ENCODE assay signal across 21 mouse cellular contexts in genomic region chr4:131538237-131538636, GRCm38 (mm10).
DNase-seq lines count a peak whose midpoint lies in the region; ATAC-seq and TF ChIP-seq lines count a peak whose summit lies in the region.
"Had no signal": no experiment of that assay in that cellular context is flagged by ENCODE, and none has a peak within 500 bp of the region (broad histone marks: within the 10 kb centered on the region; RNA-seq: fewer than 3 reads in every experiment).

No protein-coding gene starts in this region.

- no peak for TF ChIP-seq POLR2A in brain, embryonic 14.5 days (IDR thresholded peaks at IDR 0.05; ENCODE audit: borderline replicate concordance, extremely low read depth, insufficient read depth, insufficient read length, poor library complexity, severe bottlenecking)

- no peak for DNase-seq in kidney, adult 8-10 months
- no peak for DNase-seq in kidney, adult 11 months
- DNase-seq in retina, postnatal 1 day: peak; percentile 29
- no peak for DNase-seq in retina, embryonic 14.5 days (ENCODE audit: low spot score)
- DNase-seq in brain, embryonic 14.5 days (ENCODE audit: low read depth): peak; percentile 55
- no peak for DNase-seq in adrenal gland, postnatal 36 days
- DNase-seq: adrenal gland, adult 8-10 months; adrenal gland, postnatal 14 days; cerebellum, adult 11-12 months; cerebellum, adult 2 months; cerebellum, adult 9-10 months; cerebellum, postnatal 10 days; cerebellum, postnatal 25 days; forebrain, postnatal 0 days had no signal

- no peaks in the 10 kb centered on the region for H3K9me3 ChIP-seq in kidney, embryonic 14.5 days (ENCODE audit: control insufficient read depth, low read length)
- H3K9me3 ChIP-seq in kidney, embryonic 16.5 days (ENCODE audit: low read length): no peaks in the 10 kb centered on the region
- H3K9me3 ChIP-seq: embryonic facial prominence, embryonic 10.5 days; embryonic facial prominence, embryonic 12.5 days; forebrain, embryonic 15.5 days had no signal

- H3K27me3 ChIP-seq in kidney, embryonic 14.5 days (ENCODE audit: control insufficient read depth, insufficient read depth, low read length): no peaks in the 10 kb centered on the region
- H3K27me3 ChIP-seq in kidney, embryonic 16.5 days (ENCODE audit: insufficient read depth, low read length): no peaks in the 10 kb centered on the region
- H3K27me3 ChIP-seq: embryonic facial prominence, embryonic 12.5 days; forebrain, embryonic 15.5 days; Patski had no signal

- no peak overlapping the region for H3K4me2 ChIP-seq in kidney, embryonic 14.5 days (replicated peaks; ENCODE audit: low read depth, low read length)
- no peak overlapping the region for H3K4me2 ChIP-seq in kidney, embryonic 16.5 days (replicated peaks; ENCODE audit: low read depth, low read length)
- H3K4me2 ChIP-seq: embryonic facial prominence, embryonic 12.5 days; forebrain, embryonic 15.5 days had no signal

- TF ChIP-seq CTCF in brain, embryonic 14.5 days (IDR thresholded peaks at IDR 0.05; ENCODE audit: borderline replicate concordance, extremely low read depth, insufficient read depth, insufficient read length): no peak

- no peaks in the 10 kb centered on the region for H3K36me3 ChIP-seq in kidney, embryonic 14.5 days (ENCODE audit: control insufficient read depth, insufficient read depth, low read length)
- H3K36me3 ChIP-seq in kidney, embryonic 16.5 days (ENCODE audit: insufficient read depth, low read length): no peaks in the 10 kb centered on the region
- H3K36me3 ChIP-seq: embryonic facial prominence, embryonic 10.5 days; embryonic facial prominence, embryonic 12.5 days; forebrain, embryonic 15.5 days had no signal

- H3K9ac ChIP-seq in kidney, embryonic 14.5 days (ENCODE audit: low read depth, low read length): no peak overlapping the region
- no peak overlapping the region for H3K9ac ChIP-seq in kidney, embryonic 16.5 days (replicated peaks; ENCODE audit: low read length)
- H3K9ac ChIP-seq: embryonic facial prominence, embryonic 12.5 days; forebrain, embryonic 15.5 days; forebrain, postnatal 0 days had no signal

- ATAC-seq in kidney, embryonic 14.5 days (ENCODE audit: low FRiP score, low TSS enrichment): peak; percentile 35; the same call in 1 of the 2 replicates
- ATAC-seq in kidney, embryonic 16.5 days (ENCODE audit: low FRiP score, low TSS enrichment): 0 out of 2 replicates have a peak, but pooled peaks have one; percentile 74
- ATAC-seq: activated CD4-positive, CD25-positive, alpha-beta regulatory T cell, adult 4 months; forebrain, embryonic 15.5 days; forebrain, postnatal 0 days; Patski had no signal

- H3K4me3 ChIP-seq in kidney, embryonic 14.5 days (ENCODE audit: low read length): no peak overlapping the region
- H3K4me3 ChIP-seq in kidney, embryonic 16.5 days (ENCODE audit: low read length): no peak overlapping the region
- H3K4me3 ChIP-seq: embryonic facial prominence, embryonic 10.5 days; embryonic facial prominence, embryonic 12.5 days; forebrain, embryonic 15.5 days had no signal

- 41% methylated on average over 4 of the region's 4 CpGs for WGBS in kidney, embryonic 14.5 days
- 37% methylated on average over 4 of the region's 4 CpGs for WGBS in kidney, embryonic 16.5 days

- H3K4me1 ChIP-seq in kidney, embryonic 14.5 days (ENCODE audit: control insufficient read depth, insufficient read depth, low read length): no peaks in the 10 kb centered on the region
- H3K4me1 ChIP-seq in kidney, embryonic 16.5 days (ENCODE audit: insufficient read depth, low read length): 0 out of 2 replicates have a peak, but pooled peaks cover 6% of the 10 kb centered on the region
- H3K4me1 ChIP-seq: forebrain, embryonic 15.5 days had no signal

- no peak overlapping the region for H3K27ac ChIP-seq in kidney, embryonic 14.5 days (ENCODE audit: low read depth, low read length)
- no peak overlapping the region for H3K27ac ChIP-seq in kidney, embryonic 16.5 days (ENCODE audit: low read length)
- H3K27ac ChIP-seq: embryonic facial prominence, embryonic 10.5 days; embryonic facial prominence, embryonic 12.5 days; forebrain, embryonic 15.5 days had no signal

Comparison
In these comparisons a context has a peak if more than half of its experiments do, and no peak if none do; other contexts are left out.
1. DNase-seq: peak in retina, postnatal 1 day (single experiment) and brain, embryonic 14.5 days (single experiment); none in kidney, adult 8-10 months (0 of 2), kidney, adult 11 months (single experiment), retina, embryonic 14.5 days (single experiment) and adrenal gland, postnatal 36 days (0 of 2).